Mouse (Mus musculus) c-Kit-positive CD71-negative TER-119-negative erythroid progenitor cells, embryonic 14.5 days (primary cell): Measurements from ENCODE around the gene Hyal3.

Source experiments
- DNase-seq: peaks from one replicate; pipeline ENCODE4 v3.0.0-alpha.2; 2013; ENCODE audit warnings: low read depth

Hyal3 gene

DNA sequence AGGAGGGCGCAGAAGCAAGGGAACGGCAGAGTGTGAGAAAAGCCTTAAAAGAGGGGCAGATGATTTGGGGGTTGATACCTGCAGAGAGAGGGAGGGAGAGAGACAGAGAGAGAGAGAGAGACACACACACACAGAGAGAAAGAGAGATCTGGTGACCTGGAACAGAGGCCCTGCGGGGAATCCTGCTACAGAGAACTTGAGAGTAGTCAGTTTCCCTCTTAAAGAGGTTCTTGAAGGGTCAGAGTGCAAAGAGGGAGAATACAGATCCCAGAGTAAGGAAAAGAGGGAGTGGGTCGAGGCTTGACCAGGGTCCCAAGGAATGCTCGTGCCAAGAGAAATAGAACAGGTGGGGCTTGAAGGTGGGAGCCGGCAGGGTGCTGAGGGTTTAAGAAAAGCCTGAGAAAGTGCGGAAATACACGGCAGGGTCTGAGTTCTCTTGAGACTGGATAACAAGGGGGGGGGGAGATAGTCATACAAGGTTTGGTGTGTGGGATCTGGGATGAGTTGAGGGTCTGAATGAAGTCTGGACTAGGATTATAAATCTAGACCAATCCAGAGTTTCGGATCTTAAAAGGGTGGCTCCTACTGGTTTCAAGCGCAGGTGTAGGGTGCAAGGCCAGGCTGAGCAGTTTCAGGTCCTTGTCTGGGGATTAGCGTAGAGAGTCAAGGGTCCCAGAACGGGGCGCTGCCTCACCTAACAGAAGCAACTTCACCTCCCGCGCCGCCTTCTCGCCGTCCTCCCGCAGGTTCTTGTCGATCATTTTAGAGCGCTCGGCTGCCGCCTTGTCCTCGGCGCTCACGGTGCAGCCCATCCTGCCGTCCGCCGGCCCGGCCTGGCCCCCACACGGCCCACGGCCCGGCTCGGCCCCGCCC, 54.0 kb downstream of the Hyal3 start:
- DNase-seq = no peak

- peak; percentile 96 for DNase-seq
Observed at GRCm38 (mm10) chr9:107635279-107636028, 54.8 kb downstream of the Hyal3 start, which contains the start of gene Gnai2. TSS of gene Gnai2 (minus strand) at chr9:107635367.
